Mouse (Mus musculus): ENCODE measurements at regions not wholly inside any gene's neighbourhood (a gene's known extent, or its start where the extent isn't known, plus 50 kb on each side); places are given as distances from the start of the nearest gene placed in this dataset.

DNA sequence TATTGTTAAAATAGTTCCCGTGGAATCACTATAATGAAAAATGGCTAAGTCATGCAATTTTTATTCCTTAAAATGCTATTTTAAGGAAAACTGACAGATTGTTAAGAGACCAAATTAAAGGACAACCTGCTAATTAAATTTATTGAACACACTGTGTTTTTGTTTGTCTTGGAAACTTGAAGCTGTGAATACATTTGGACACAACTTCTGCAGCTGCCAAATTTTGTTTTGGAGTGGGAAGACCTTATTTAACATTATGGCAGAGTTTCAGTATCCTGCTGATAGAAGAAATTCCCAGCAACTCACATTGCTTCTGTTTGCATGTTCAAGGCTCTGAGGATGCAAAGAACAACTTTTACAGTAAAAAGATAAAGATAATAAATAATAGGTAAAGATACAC lies 301.6 kb upstream of the 1700015G11Rik start:
- H3K36me3 ChIP-seq (ENCODE audit: control insufficient read depth, insufficient read depth, low read length), result no peaks in the 10 kb centered on the region
- H3K4me2 ChIP-seq (ENCODE audit: low read length), result no peak overlapping the region
- no peak overlapping the region for H3K4me3 ChIP-seq (ENCODE audit: low read depth, low read length)
- WGBS, result 85% methylated on average over 1 of the region's 1 CpGs
- no peak overlapping the region for H3K27ac ChIP-seq (ENCODE audit: low read depth, low read length)
- no peaks in the 10 kb centered on the region for H3K9me3 ChIP-seq (replicated peaks; ENCODE audit: control insufficient read depth, low read length)
- no peaks in the 10 kb centered on the region for H3K4me1 ChIP-seq (ENCODE audit: control insufficient read depth, insufficient read depth, low read length)
- H3K27me3 ChIP-seq (replicated peaks; ENCODE audit: control insufficient read depth, insufficient read depth, low read length), result no peaks in the 10 kb centered on the region
- ATAC-seq (no peak), DNase-seq (ENCODE audit: low spot score) (peak; percentile 53)
- H3K9ac ChIP-seq (ENCODE audit: low read length), result no peak overlapping the region

DNA sequence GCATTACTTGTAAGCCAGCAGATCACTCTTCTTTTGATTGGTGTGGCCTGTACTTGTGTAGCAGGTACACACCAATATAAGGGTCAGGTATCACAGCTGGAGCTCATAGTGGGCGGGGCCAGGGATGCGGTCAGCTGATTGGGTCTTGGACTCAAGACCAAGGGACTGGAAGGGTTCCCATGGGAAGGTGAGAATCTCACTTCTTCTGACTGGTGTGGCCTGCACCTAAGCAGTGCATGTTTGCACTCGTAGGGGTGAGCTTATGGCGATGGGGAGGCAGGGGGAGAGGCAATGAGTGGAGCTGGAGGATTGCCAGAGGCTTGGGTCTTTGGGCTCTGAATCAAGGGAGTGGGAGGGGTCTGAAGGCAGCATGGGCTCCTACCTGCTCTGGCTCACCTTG lies 262.7 kb upstream of the 1700015G11Rik start:
- Histone ChIP-seq H3K9me3 (replicated peaks; ENCODE audit: control insufficient read depth, low read length) (no peaks in the 10 kb centered on the region), H3K4me2 (ENCODE audit: low read length) (no peak overlapping the region), H3K9ac (ENCODE audit: low read length) (no peak overlapping the region), H3K27ac (ENCODE audit: low read depth, low read length) (no peak overlapping the region), H3K36me3 (ENCODE audit: control insufficient read depth, insufficient read depth, low read length) (no peaks in the 10 kb centered on the region), H3K27me3 (replicated peaks; ENCODE audit: control insufficient read depth, insufficient read depth, low read length) (no peaks in the 10 kb centered on the region), H3K4me3 (ENCODE audit: low read depth, low read length) (no peak overlapping the region), H3K4me1 (ENCODE audit: control insufficient read depth, insufficient read depth, low read length) (no peaks in the 10 kb centered on the region)
- WGBS, result 93% methylated on average over 4 of the region's 4 CpGs
- DNase-seq (ENCODE audit: low spot score) (no peak), ATAC-seq (no peak)

DNA sequence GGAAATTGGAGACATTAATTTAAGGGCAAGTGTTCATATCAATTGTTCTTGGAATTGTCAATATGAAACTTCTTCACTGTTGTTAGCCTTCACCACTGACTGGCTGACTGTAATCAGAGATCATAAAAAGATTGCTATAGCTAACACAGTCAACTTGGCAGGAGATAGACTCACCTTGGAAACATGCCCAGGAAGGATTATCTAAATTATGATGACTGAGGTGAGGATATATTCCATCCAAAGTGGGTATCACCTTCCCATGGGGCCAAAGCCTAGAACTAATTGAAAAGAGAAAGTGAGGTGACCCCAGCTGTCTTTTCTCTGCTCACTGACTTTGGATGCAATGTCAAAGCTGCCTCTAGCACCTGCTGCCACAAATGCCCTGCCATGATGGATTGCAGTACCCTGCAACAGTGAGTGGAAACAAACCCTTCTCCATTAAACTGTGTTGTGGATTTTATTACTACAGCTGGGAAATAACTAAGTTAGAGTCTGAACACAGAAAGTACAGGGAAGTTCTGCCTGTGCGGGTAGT lies 240.9 kb upstream of the 1700015G11Rik start:
- ATAC-seq, result no peak
- H3K4me2 ChIP-seq (ENCODE audit: low read length), result no peak overlapping the region
- H3K27me3 ChIP-seq (replicated peaks; ENCODE audit: control insufficient read depth, insufficient read depth, low read length), result no peaks in the 10 kb centered on the region
- no peak overlapping the region for H3K4me3 ChIP-seq (ENCODE audit: low read depth, low read length)
- H3K27ac ChIP-seq (ENCODE audit: low read depth, low read length), result no peak overlapping the region
- no peaks in the 10 kb centered on the region for H3K9me3 ChIP-seq (replicated peaks; ENCODE audit: control insufficient read depth, low read length)
- no peak overlapping the region for H3K9ac ChIP-seq (ENCODE audit: low read length)
- DNase-seq (ENCODE audit: low spot score), result peak; percentile 20
- WGBS, result 92% methylated on average over 1 of the region's 1 CpGs
- no peaks in the 10 kb centered on the region for H3K4me1 ChIP-seq (ENCODE audit: control insufficient read depth, insufficient read depth, low read length)
- H3K36me3 ChIP-seq (ENCODE audit: control insufficient read depth, insufficient read depth, low read length), result no peaks in the 10 kb centered on the region

DNA sequence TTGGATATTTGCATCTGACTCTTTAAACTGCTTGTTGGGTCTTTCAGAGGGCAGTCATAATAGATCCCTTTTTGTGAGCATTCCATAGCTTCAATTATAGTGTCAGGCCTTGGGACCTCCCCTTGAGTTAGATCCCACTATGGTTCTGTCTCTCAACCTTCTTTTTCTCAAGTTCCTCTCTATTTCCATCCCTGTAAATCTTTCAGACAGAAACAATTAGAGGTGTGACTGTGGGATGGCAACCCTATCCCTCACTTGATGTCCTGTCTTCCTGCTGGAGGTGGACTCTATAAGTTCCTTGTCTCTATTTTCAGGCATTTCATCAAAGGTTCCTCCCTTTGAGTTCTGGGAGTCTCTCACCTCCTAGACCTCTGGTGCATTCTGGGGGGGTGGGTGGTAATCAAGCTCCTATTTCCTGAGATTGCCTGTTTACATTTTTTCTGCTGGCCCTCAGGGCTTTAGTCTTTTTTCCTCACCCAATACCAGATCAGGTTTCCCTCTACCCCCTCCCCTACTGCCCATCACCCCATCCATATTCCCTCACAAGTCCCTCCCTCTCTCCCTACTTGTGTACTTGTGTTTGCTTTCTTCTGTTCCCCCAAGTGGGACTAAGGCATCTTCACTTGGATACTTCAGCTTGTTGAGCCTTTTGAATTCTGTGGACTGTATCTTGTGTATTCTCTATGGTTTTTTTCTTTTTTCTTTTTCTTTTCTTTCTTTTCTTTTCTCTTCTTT lies 237.1 kb upstream of the 1700015G11Rik start:
- DNase-seq (ENCODE audit: low spot score) (no peak), ATAC-seq (no peak)
- H3K27me3 ChIP-seq (replicated peaks; ENCODE audit: control insufficient read depth, insufficient read depth, low read length), result no peaks in the 10 kb centered on the region
- no peak overlapping the region for H3K4me3 ChIP-seq (ENCODE audit: low read depth, low read length)
- H3K27ac ChIP-seq (ENCODE audit: low read depth, low read length), result no peak overlapping the region
- no peaks in the 10 kb centered on the region for H3K36me3 ChIP-seq (ENCODE audit: control insufficient read depth, insufficient read depth, low read length)
- H3K9me3 ChIP-seq (replicated peaks; ENCODE audit: control insufficient read depth, low read length), result no peaks in the 10 kb centered on the region
- no peak overlapping the region for H3K4me2 ChIP-seq (ENCODE audit: low read length)
- H3K9ac ChIP-seq (ENCODE audit: low read length), result no peak overlapping the region
- H3K4me1 ChIP-seq (ENCODE audit: control insufficient read depth, insufficient read depth, low read length), result no peaks in the 10 kb centered on the region

Data from forebrain, embryonic 14.5 days (tissue).